Mouse (Mus musculus): ENCODE results near the gene Traf1. TPM values are rescaled to one million over a fixed set of nuclear protein-coding genes. Genes with fewer than 3 reads are reported as not detected.

Traf1 gene
- polyA plus RNA-seq, 1 experiment from 2014 or later = 0.87 TPM

DNA sequence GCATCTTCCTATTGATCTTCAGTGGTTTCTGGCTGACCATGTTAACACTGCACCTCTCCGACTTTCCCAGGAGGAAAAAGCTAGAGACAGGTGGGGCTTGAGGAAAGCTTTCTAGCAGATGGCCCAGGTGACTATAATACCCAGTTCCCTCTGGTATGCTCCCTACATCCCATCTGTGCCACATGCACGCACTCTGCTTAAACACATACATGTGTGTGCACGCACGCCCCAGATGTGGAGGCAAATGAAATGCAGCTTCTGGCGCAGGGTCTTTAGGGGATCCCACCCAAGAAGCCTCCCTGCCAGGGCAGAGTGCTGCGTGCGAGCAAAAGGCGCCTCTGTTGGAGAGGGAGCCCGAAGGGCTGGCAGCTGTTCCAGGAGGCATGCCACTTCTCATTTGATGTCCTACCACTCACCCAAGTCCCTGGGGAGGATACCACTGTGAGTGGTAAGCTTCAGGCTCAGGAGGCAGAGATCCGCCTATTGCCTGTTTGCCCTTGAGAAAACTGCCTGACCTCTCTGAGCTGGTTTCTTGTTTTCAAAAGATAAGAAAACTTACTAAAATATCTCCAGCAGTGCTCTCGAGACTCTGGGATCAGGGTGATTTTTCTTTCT, 20.4 kb downstream of the Traf1 start:
- no peaks in the 10 kb centered on the region for H3K36me3 ChIP-seq (ENCODE audit: control insufficient read depth, insufficient read depth, low read length)
- no peaks in the 10 kb centered on the region for H3K9me3 ChIP-seq (ENCODE audit: control insufficient read depth, low read length)
- no peak overlapping the region for H3K4me3 ChIP-seq (replicated peaks; ENCODE audit: low read depth, low read length)
- H3K27me3 ChIP-seq (ENCODE audit: control insufficient read depth, insufficient read depth, low read length) = no peaks in the 10 kb centered on the region
- no peak overlapping the region for H3K9ac ChIP-seq (replicated peaks; ENCODE audit: low read length)
- H3K4me2 ChIP-seq (ENCODE audit: low read length) = no peak overlapping the region
- no peaks in the 10 kb centered on the region for H3K4me1 ChIP-seq (ENCODE audit: control insufficient read depth, insufficient read depth, low read length)
- whole genome bisulfite sequencing = 74% methylated on average over 11 of the region's 11 CpGs
- DNase-seq (no peak), ATAC-seq (ENCODE audit: low FRiP score, low TSS enrichment) (no peak)
- H3K27ac ChIP-seq (replicated peaks; ENCODE audit: low read depth, low read length) = no peak overlapping the region

GRCm38 (mm10) chr2:34940246-34940645, 21.3 kb downstream of the Traf1 start:
- Histone ChIP-seq H3K36me3 (ENCODE audit: control insufficient read depth, insufficient read depth, low read length) (no peaks in the 10 kb centered on the region), H3K9me3 (ENCODE audit: control insufficient read depth, low read length) (no peaks in the 10 kb centered on the region), H3K27ac (replicated peaks; ENCODE audit: low read depth, low read length) (no peak overlapping the region), H3K27me3 (ENCODE audit: control insufficient read depth, insufficient read depth, low read length) (no peaks in the 10 kb centered on the region), H3K4me2 (ENCODE audit: low read length) (no peak overlapping the region), H3K4me1 (ENCODE audit: control insufficient read depth, insufficient read depth, low read length) (no peaks in the 10 kb centered on the region), H3K4me3 (replicated peaks; ENCODE audit: low read depth, low read length) (no peak overlapping the region), H3K9ac (replicated peaks; ENCODE audit: low read length) (no peak overlapping the region)
- WGBS = 71% methylated on average over 5 of the region's 5 CpGs
- DNase-seq (no peak), ATAC-seq (ENCODE audit: low FRiP score, low TSS enrichment) (no peak)

- Histone ChIP-seq H3K27ac (replicated peaks; ENCODE audit: low read depth, low read length) (no peak overlapping the region), H3K9ac (replicated peaks; ENCODE audit: low read length) (no peak overlapping the region), H3K4me3 (replicated peaks; ENCODE audit: low read depth, low read length) (no peak overlapping the region), H3K4me2 (ENCODE audit: low read length) (no peak overlapping the region), H3K27me3 (ENCODE audit: control insufficient read depth, insufficient read depth, low read length) (no peaks in the 10 kb centered on the region), H3K36me3 (ENCODE audit: control insufficient read depth, insufficient read depth, low read length) (no peaks in the 10 kb centered on the region), H3K4me1 (ENCODE audit: control insufficient read depth, insufficient read depth, low read length) (no peaks in the 10 kb centered on the region), H3K9me3 (ENCODE audit: control insufficient read depth, low read length) (no peaks in the 10 kb centered on the region)
- WGBS = 83% methylated on average over 8 of the region's 8 CpGs
- ATAC-seq (ENCODE audit: low FRiP score, low TSS enrichment) (no peak), DNase-seq (no peak)
These were observed 23.0 kb downstream of the Traf1 start for GRCm38 (mm10) chr2:34938269-34939208.

- H3K4me3 ChIP-seq (replicated peaks; ENCODE audit: low read depth, low read length) = no peak overlapping the region
- H3K4me2 ChIP-seq (ENCODE audit: low read length) = no peak overlapping the region
- no peak for ATAC-seq (ENCODE audit: low FRiP score, low TSS enrichment)
- H3K27ac ChIP-seq (replicated peaks; ENCODE audit: low read depth, low read length) = no peak overlapping the region
- no peaks in the 10 kb centered on the region for H3K27me3 ChIP-seq (ENCODE audit: control insufficient read depth, insufficient read depth, low read length)
- no peak overlapping the region for H3K9ac ChIP-seq (replicated peaks; ENCODE audit: low read length)
- no peaks in the 10 kb centered on the region for H3K36me3 ChIP-seq (ENCODE audit: control insufficient read depth, insufficient read depth, low read length)
- 48% methylated on average over 5 of the region's 5 CpGs for WGBS
- no peaks in the 10 kb centered on the region for H3K9me3 ChIP-seq (ENCODE audit: control insufficient read depth, low read length)
- no peak for DNase-seq
- no peaks in the 10 kb centered on the region for H3K4me1 ChIP-seq (ENCODE audit: control insufficient read depth, insufficient read depth, low read length)
These were observed 24.1 kb downstream of the Traf1 start for GRCm38 (mm10) chr2:34937460-34937859.

DNA sequence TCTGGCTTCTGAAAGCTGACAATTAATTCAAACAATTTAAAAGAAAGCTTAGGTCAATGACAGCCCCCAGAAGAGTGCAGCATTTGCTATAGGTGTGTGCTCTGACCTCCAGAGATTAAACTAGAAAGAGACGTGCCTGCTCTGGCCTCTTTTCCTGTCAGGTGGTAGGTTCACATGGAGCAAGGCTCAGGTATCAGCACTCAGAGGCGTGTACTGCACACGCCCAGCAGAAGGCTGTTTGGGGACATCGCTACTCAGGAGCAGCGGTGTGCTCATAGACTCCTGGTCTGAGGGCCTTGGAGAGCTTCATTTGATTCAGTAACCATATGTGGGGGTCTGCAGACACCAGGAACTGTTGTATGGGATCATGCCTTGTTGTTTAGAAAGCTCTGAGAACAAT, 34.3 kb downstream of the Traf1 start:
- no peak overlapping the region for H3K4me2 ChIP-seq (ENCODE audit: low read length)

DNA sequence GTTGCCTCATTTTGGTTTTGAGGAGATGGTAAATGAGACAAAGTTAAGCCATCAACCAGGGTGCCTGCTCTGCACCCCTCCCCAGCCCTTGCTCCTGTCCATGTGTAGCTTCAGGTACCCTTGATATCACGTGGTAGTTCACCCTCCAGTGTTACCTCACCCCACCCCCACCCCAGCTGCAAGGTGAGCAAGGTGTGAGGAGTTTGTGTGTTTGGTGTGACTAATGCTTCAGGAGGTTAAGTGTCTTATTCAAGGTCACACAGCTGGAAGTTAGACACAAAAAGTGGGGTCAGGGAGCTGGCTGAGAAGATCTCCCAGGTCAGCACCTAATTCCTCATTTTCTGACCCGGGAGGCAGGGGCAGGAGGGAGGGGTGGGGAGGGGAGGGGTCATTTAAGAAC, 38.8 kb downstream of the Traf1 start:
- 27% methylated on average over 2 of the region's 2 CpGs for WGBS
- ATAC-seq (ENCODE audit: low FRiP score, low TSS enrichment) (no peak), DNase-seq (no peak)

More for the DNA sequence above, 34.3 kb downstream of the Traf1 start:
- DNase-seq (no peak), ATAC-seq (ENCODE audit: low FRiP score, low TSS enrichment) (no peak)
- no peaks in the 10 kb centered on the region for H3K36me3 ChIP-seq (ENCODE audit: control insufficient read depth, insufficient read depth, low read length)
- H3K27me3 ChIP-seq (ENCODE audit: control insufficient read depth, insufficient read depth, low read length) = no peaks in the 10 kb centered on the region
- no peaks in the 10 kb centered on the region for H3K9me3 ChIP-seq (ENCODE audit: control insufficient read depth, low read length)
- 80% methylated on average over 5 of the region's 5 CpGs for WGBS
- no peaks in the 10 kb centered on the region for H3K4me1 ChIP-seq (ENCODE audit: control insufficient read depth, insufficient read depth, low read length)
- no peak overlapping the region for H3K9ac ChIP-seq (replicated peaks; ENCODE audit: low read length)
- H3K27ac ChIP-seq (replicated peaks; ENCODE audit: low read depth, low read length) = no peak overlapping the region
- no peak overlapping the region for H3K4me3 ChIP-seq (replicated peaks; ENCODE audit: low read depth, low read length)

DNA sequence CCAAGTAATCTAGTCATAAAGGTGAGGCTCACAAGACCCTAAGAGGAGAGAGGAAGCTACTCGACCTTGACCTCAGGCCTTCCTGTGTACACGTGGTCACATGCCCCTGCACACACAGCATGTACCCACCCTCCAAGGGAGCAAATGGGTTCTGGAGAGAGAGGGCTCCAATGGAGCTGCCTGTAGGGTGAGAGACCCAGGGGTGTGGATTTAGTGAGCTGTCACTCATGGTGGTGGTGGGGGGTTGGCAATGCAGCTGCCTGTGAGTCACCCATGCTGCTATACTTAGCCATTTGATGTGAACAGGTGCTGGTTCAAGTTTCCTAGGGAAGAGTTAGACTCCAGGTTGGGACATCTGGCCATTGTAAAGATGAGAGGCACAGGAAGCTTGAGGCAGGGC, 41.4 kb downstream of the Traf1 start:
- no peaks in the 10 kb centered on the region for H3K4me1 ChIP-seq (ENCODE audit: control insufficient read depth, insufficient read depth, low read length)
- no peaks in the 10 kb centered on the region for H3K36me3 ChIP-seq (ENCODE audit: control insufficient read depth, insufficient read depth, low read length)
- no peak overlapping the region for H3K27ac ChIP-seq (replicated peaks; ENCODE audit: low read depth, low read length)
- no peaks in the 10 kb centered on the region for H3K9me3 ChIP-seq (ENCODE audit: control insufficient read depth, low read length)
- no peak overlapping the region for H3K4me2 ChIP-seq (ENCODE audit: low read length)
- no peaks in the 10 kb centered on the region for H3K27me3 ChIP-seq (ENCODE audit: control insufficient read depth, insufficient read depth, low read length)
- 72% methylated on average over 2 of the region's 2 CpGs for WGBS
- ATAC-seq (ENCODE audit: low FRiP score, low TSS enrichment) (no peak), DNase-seq (no peak)
- H3K4me3 ChIP-seq (replicated peaks; ENCODE audit: low read depth, low read length) = no peak overlapping the region
- H3K9ac ChIP-seq (replicated peaks; ENCODE audit: low read length) = no peak overlapping the region

More for the DNA sequence above, 38.8 kb downstream of the Traf1 start:
- Histone ChIP-seq H3K27ac (replicated peaks; ENCODE audit: low read depth, low read length) (no peak overlapping the region), H3K36me3 (ENCODE audit: control insufficient read depth, insufficient read depth, low read length) (no peaks in the 10 kb centered on the region), H3K4me1 (ENCODE audit: control insufficient read depth, insufficient read depth, low read length) (no peaks in the 10 kb centered on the region), H3K9ac (replicated peaks; ENCODE audit: low read length) (no peak overlapping the region), H3K27me3 (ENCODE audit: control insufficient read depth, insufficient read depth, low read length) (no peaks in the 10 kb centered on the region), H3K9me3 (ENCODE audit: control insufficient read depth, low read length) (no peaks in the 10 kb centered on the region), H3K4me3 (replicated peaks; ENCODE audit: low read depth, low read length) (no peak overlapping the region), H3K4me2 (ENCODE audit: low read length) (no peak overlapping the region)

- H3K9ac ChIP-seq (replicated peaks; ENCODE audit: low read length) = no peak overlapping the region
- H3K27me3 ChIP-seq (ENCODE audit: control insufficient read depth, insufficient read depth, low read length) = peaks cover 15% of the 10 kb centered on the region
- H3K9me3 ChIP-seq (ENCODE audit: control insufficient read depth, low read length) = no peaks in the 10 kb centered on the region
- H3K4me2 ChIP-seq (ENCODE audit: low read length) = no peak overlapping the region
- 0 out of 2 replicates have a peak, but pooled peaks cover 4% of the 10 kb centered on the region for H3K4me1 ChIP-seq (ENCODE audit: control insufficient read depth, insufficient read depth, low read length)
- no peak overlapping the region for H3K4me3 ChIP-seq (replicated peaks; ENCODE audit: low read depth, low read length)
- WGBS = 39% methylated on average over 2 of the region's 2 CpGs
- no peaks in the 10 kb centered on the region for H3K36me3 ChIP-seq (ENCODE audit: control insufficient read depth, insufficient read depth, low read length)
- no peak overlapping the region for H3K27ac ChIP-seq (replicated peaks; ENCODE audit: low read depth, low read length)
- ATAC-seq (ENCODE audit: low FRiP score, low TSS enrichment) (no peak), DNase-seq (no peak)
These were observed 46.5 kb downstream of the Traf1 start for GRCm38 (mm10) chr2:34915103-34915502.

DNA sequence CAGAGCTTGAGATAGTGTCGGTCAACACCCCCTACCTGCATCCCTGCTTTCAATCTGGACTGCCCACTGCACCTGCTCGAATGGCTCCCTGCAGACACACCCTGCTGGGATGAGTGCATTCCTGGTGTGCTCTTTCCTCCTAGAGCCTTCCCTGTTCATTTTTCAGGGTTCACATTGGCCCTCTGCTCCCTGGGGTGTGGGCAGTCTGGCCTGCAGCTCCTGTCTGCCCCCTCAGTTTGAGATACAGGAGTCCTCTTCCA, 46.8 kb downstream of the Traf1 start:
- Histone ChIP-seq H3K4me1 (ENCODE audit: control insufficient read depth, insufficient read depth, low read length) (0 out of 2 replicates have a peak, but pooled peaks cover 4% of the 10 kb centered on the region), H3K9me3 (ENCODE audit: control insufficient read depth, low read length) (no peaks in the 10 kb centered on the region), H3K9ac (replicated peaks; ENCODE audit: low read length) (no peak overlapping the region), H3K27ac (replicated peaks; ENCODE audit: low read depth, low read length) (no peak overlapping the region), H3K4me2 (ENCODE audit: low read length) (peak overlapping the region; percentile 97; the same call in 1 of the 2 replicates), H3K4me3 (replicated peaks; ENCODE audit: low read depth, low read length) (no peak overlapping the region), H3K27me3 (ENCODE audit: control insufficient read depth, insufficient read depth, low read length) (peaks cover 15% of the 10 kb centered on the region), H3K36me3 (ENCODE audit: control insufficient read depth, insufficient read depth, low read length) (no peaks in the 10 kb centered on the region)
- WGBS = 12% methylated on average over 2 of the region's 2 CpGs
- ATAC-seq (ENCODE audit: low FRiP score, low TSS enrichment) (no peak), DNase-seq (no peak)

Data from midbrain, embryonic 14.5 days (tissue).